Mouse (Mus musculus): ENCODE results near the gene Ski. TPM values are rescaled to one million over a fixed set of nuclear protein-coding genes. Genes with fewer than 3 reads are reported as not detected.

Ski gene
- polyA plus RNA-seq, 1 experiment, result 105 TPM

DNA sequence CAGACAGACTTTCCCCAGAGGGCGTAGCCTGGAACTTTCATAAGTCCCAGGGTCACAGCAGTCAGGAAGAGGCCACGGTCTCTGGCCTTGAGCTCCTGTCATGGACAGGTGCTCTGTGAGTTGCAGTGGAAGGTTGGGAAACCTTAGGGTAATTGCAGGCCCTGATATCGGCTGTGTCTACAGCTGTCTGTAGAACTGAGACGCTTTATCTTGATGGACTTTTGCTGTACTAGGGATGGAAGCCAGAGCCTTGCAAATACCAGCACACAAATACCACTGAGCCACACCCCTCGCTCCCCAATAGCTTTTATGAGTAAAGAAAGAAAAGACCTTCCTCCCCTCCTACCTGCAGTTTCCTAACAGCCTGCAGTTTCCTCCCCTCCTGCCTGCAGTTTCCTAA is 101.8 kb downstream of the Ski start:
- H3K4me1 ChIP-seq (ENCODE audit: control insufficient read depth, insufficient read depth, low read length), result peaks cover 3% of the 10 kb centered on the region; the same call in 1 of the 2 replicates
- DNase-seq, result no peak
- 66% methylated on average over 5 of the region's 5 CpGs for WGBS
- H3K4me3 ChIP-seq (replicated peaks; ENCODE audit: extremely low read depth, low read depth, low read length), result no peak overlapping the region
- TF ChIP-seq POLR2A (IDR thresholded peaks at IDR 0.05; ENCODE audit: borderline replicate concordance, extremely low read depth, low read depth, low read length), result no peak

GRCm38 (mm10) chr4:155120038-155120437 is 102.4 kb downstream of the Ski start:
- no peak for DNase-seq
- TF ChIP-seq CTCF (IDR thresholded peaks at IDR 0.05; ENCODE audit: insufficient read depth, low read length), result no peak
- TF ChIP-seq POLR2A (IDR thresholded peaks at IDR 0.05; ENCODE audit: borderline replicate concordance, extremely low read depth, low read depth, low read length), result no peak
- WGBS, result 79% methylated on average over 7 of the region's 7 CpGs
- Histone ChIP-seq H3K4me1 (ENCODE audit: control insufficient read depth, insufficient read depth, low read length) (peaks cover 3% of the 10 kb centered on the region; the same call in 1 of the 2 replicates), H3K4me3 (replicated peaks; ENCODE audit: extremely low read depth, low read depth, low read length) (no peak overlapping the region)

GRCm38 (mm10) chr4:155118278-155118677 is 104.1 kb downstream of the Ski start:
- no peak overlapping the region for H3K4me3 ChIP-seq (replicated peaks; ENCODE audit: extremely low read depth, low read depth, low read length)
- TF ChIP-seq POLR2A (IDR thresholded peaks at IDR 0.05; ENCODE audit: borderline replicate concordance, extremely low read depth, low read depth, low read length) (no peak), CTCF (IDR thresholded peaks at IDR 0.05; ENCODE audit: insufficient read depth, low read length) (no peak)
- H3K4me1 ChIP-seq (ENCODE audit: control insufficient read depth, insufficient read depth, low read length), result peaks cover 3% of the 10 kb centered on the region; the same call in 1 of the 2 replicates
- WGBS, result 92% methylated on average over 10 of the region's 10 CpGs
- no peak for DNase-seq

DNA sequence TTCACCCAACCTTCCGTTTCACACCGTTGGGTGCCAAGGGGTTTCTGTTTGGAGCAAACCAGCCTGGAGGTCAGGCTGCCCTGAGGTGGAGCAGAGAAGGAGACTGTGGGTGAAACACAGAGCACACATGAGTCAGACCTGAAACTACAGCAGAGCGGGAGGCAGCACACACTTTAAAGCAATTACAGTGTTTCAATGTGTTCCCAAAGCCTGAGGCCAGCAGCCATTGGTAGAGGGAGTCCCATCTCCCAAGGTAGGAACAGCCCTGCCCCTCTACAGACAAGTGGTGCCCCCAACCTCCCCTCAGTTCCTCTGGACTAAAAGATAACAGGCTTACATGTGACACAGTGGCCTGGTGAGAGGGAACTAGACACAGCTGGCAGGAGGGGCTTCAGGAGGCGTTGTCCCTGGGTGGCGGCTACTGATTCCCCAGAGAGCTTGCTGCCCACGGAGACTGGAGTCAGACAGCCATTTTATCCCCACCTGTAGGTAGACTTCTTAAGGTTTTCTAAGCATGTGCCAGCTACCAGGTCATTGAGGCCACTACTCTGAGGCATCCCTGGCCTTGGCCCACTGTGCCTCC is 104.9 kb downstream of the Ski start:
- no peak for DNase-seq
- no peak overlapping the region for H3K4me3 ChIP-seq (replicated peaks; ENCODE audit: extremely low read depth, low read depth, low read length)
- TF ChIP-seq CTCF (IDR thresholded peaks at IDR 0.05; ENCODE audit: insufficient read depth, low read length), result no peak
- TF ChIP-seq POLR2A (IDR thresholded peaks at IDR 0.05; ENCODE audit: borderline replicate concordance, extremely low read depth, low read depth, low read length), result no peak
- 87% methylated on average over 6 of the region's 6 CpGs for WGBS
- no peaks in the 10 kb centered on the region for H3K4me1 ChIP-seq (ENCODE audit: control insufficient read depth, insufficient read depth, low read length)

- no peak for DNase-seq
- no peaks in the 10 kb centered on the region for H3K4me1 ChIP-seq (ENCODE audit: control insufficient read depth, insufficient read depth, low read length)
- TF ChIP-seq POLR2A (IDR thresholded peaks at IDR 0.05; ENCODE audit: borderline replicate concordance, extremely low read depth, low read depth, low read length), result no peak
- TF ChIP-seq CTCF (IDR thresholded peaks at IDR 0.05; ENCODE audit: insufficient read depth, low read length), result no peak
- H3K4me3 ChIP-seq (replicated peaks; ENCODE audit: extremely low read depth, low read depth, low read length), result no peak overlapping the region
- 52% methylated on average over 4 of the region's 4 CpGs for WGBS
Observed at GRCm38 (mm10) chr4:155116607-155117006, 105.8 kb downstream of the Ski start.

- DNase-seq, result no peak
- Histone ChIP-seq H3K4me3 (replicated peaks; ENCODE audit: extremely low read depth, low read depth, low read length) (no peak overlapping the region), H3K4me1 (ENCODE audit: control insufficient read depth, insufficient read depth, low read length) (no peaks in the 10 kb centered on the region)
- no peak for TF ChIP-seq CTCF (IDR thresholded peaks at IDR 0.05; ENCODE audit: insufficient read depth, low read length)
- no peak for TF ChIP-seq POLR2A (IDR thresholded peaks at IDR 0.05; ENCODE audit: borderline replicate concordance, extremely low read depth, low read depth, low read length)
- WGBS, result 75% methylated on average over 8 of the region's 8 CpGs
Observed at GRCm38 (mm10) chr4:155113766-155114410, 108.5 kb downstream of the Ski start.

- Histone ChIP-seq H3K4me3 (replicated peaks; ENCODE audit: extremely low read depth, low read depth, low read length) (no peak overlapping the region), H3K4me1 (ENCODE audit: control insufficient read depth, insufficient read depth, low read length) (no peaks in the 10 kb centered on the region)
- no peak for DNase-seq
- WGBS, result 63% methylated on average over 5 of the region's 5 CpGs
- TF ChIP-seq POLR2A (IDR thresholded peaks at IDR 0.05; ENCODE audit: borderline replicate concordance, extremely low read depth, low read depth, low read length) (no peak), CTCF (IDR thresholded peaks at IDR 0.05; ENCODE audit: insufficient read depth, low read length) (no peak)
Observed at GRCm38 (mm10) chr4:155109471-155109870, 112.9 kb downstream of the Ski start.

GRCm38 (mm10) chr4:155107886-155108285 is 114.5 kb downstream of the Ski start:
- TF ChIP-seq CTCF (IDR thresholded peaks at IDR 0.05; ENCODE audit: insufficient read depth, low read length) (no peak), POLR2A (IDR thresholded peaks at IDR 0.05; ENCODE audit: borderline replicate concordance, extremely low read depth, low read depth, low read length) (no peak)
- WGBS, result 97% methylated on average over 4 of the region's 4 CpGs
- DNase-seq, result no peak
- no peaks in the 10 kb centered on the region for H3K4me1 ChIP-seq (ENCODE audit: control insufficient read depth, insufficient read depth, low read length)
- no peak overlapping the region for H3K4me3 ChIP-seq (replicated peaks; ENCODE audit: extremely low read depth, low read depth, low read length)

Other genes starting within 250 kb of the Ski start
- 15.1 and 23.9 TPM in 2 replicates for gene Plch2, start 165.8 kb downstream of the Ski start, polyA plus RNA-seq (2012; rRNA removed)
- 20.8 and 23.7 TPM in 2 replicates for gene Pex10, start 155.6 kb downstream of the Ski start, polyA plus RNA-seq (2012; rRNA removed)
- 76.1 and 85.9 TPM in 2 replicates for gene Rer1, start 136.2 kb downstream of the Ski start, polyA plus RNA-seq (2012; rRNA removed)
- gene Morn1, start 136.0 kb downstream of the Ski start, polyA plus RNA-seq (2012; rRNA removed), result 14.2 and 15.5 TPM in 2 replicates
- 56.7 and 59.3 TPM in 2 replicates for gene Faap20, start 27.2 kb upstream of the Ski start, polyA plus RNA-seq (2012; rRNA removed)
- 33.1 and 38.1 TPM in 2 replicates for gene Prkcz, start 138.8 kb upstream of the Ski start, polyA plus RNA-seq (2012; rRNA removed)
- gene Gabrd, start 175.5 kb upstream of the Ski start, polyA plus RNA-seq (2012; rRNA removed), result 0.52 and 1.4 TPM in 2 replicates
- gene Cfap74, start 186.6 kb upstream of the Ski start, polyA plus RNA-seq (2012; rRNA removed), result 7.4 and 10.1 TPM in 2 replicates
- 3.5 and 5.2 TPM in 2 replicates for gene Tmem52, start 246.5 kb upstream of the Ski start, polyA plus RNA-seq (2012; rRNA removed)

All from lung, adult 2 months (tissue).